23 mouse cellular contexts compared by ENCODE assay signal in the genomic region with DNA sequence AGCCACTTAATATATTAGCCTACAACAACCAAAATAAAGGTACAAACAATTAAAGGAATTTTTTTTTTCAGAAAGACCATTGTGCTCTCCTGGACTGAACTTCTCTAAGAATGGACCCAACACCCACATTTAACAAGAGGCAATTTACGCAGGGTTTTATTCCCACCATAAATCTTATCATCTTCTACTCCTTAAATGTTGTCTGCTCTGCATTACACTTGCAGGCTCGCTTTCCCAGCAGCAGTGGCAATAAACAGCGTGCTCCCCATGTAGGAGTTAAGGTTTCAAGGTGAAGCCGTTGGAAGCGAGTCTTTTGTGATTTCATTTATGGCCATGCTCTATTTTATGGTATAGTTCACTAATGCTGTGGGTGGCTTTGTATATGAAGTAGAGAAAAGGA.
DNase-seq lines count a peak whose midpoint lies in the region; ATAC-seq and TF ChIP-seq lines count a peak whose summit lies in the region.
"Had no signal": no experiment of that assay in that cellular context is flagged by ENCODE, and none has a peak within 500 bp of the region (broad histone marks: within the 10 kb centered on the region; RNA-seq: fewer than 3 reads in every experiment).

No protein-coding gene starts in this region.

- H3K36me3 ChIP-seq in intestine, embryonic 14.5 days (ENCODE audit: control insufficient read depth, insufficient read depth, low read length): no peaks in the 10 kb centered on the region
- H3K36me3 ChIP-seq in intestine, postnatal 0 days (ENCODE audit: control insufficient read depth, insufficient read depth): no peaks in the 10 kb centered on the region
- H3K36me3 ChIP-seq in intestine, embryonic 16.5 days (ENCODE audit: control insufficient read depth, insufficient read depth, low read length): no peaks in the 10 kb centered on the region
- H3K36me3 ChIP-seq: embryonic facial prominence, embryonic 13.5 days; embryonic facial prominence, embryonic 15.5 days; forebrain, embryonic 10.5 days; forebrain, embryonic 12.5 days had no signal

- WGBS in intestine, embryonic 14.5 days: 42% methylated on average over 5 of the region's 5 CpGs
- WGBS in intestine, postnatal 0 days: 43% methylated on average over 5 of the region's 5 CpGs
- 43% methylated on average over 5 of the region's 5 CpGs for WGBS in intestine, embryonic 16.5 days

- 0 out of 2 replicates have a peak, but pooled peaks cover 5% of the 10 kb centered on the region for H3K27me3 ChIP-seq in intestine, embryonic 14.5 days (replicated peaks; ENCODE audit: control insufficient read depth, insufficient read depth, low read length)
- H3K27me3 ChIP-seq in intestine, postnatal 0 days (replicated peaks; ENCODE audit: control insufficient read depth, insufficient read depth, low read length): no peaks in the 10 kb centered on the region; the same call in 1 of the 2 replicates
- 0 out of 2 replicates have a peak, but pooled peaks cover 5% of the 10 kb centered on the region for H3K27me3 ChIP-seq in intestine, embryonic 16.5 days (replicated peaks; ENCODE audit: control insufficient read depth, insufficient read depth, low read length)

- no peaks in the 10 kb centered on the region for H3K4me1 ChIP-seq in intestine, embryonic 14.5 days (replicated peaks; ENCODE audit: control insufficient read depth, insufficient read depth, low read length)
- no peaks in the 10 kb centered on the region for H3K4me1 ChIP-seq in intestine, postnatal 0 days (replicated peaks; ENCODE audit: control insufficient read depth, insufficient read depth, low read length)
- no peaks in the 10 kb centered on the region for H3K4me1 ChIP-seq in intestine, embryonic 16.5 days (ENCODE audit: control insufficient read depth, insufficient read depth, low read length)
- H3K4me1 ChIP-seq: embryonic facial prominence, embryonic 13.5 days; embryonic facial prominence, embryonic 15.5 days; forebrain, embryonic 10.5 days; forebrain, embryonic 12.5 days had no signal

- no peak overlapping the region for H3K4me3 ChIP-seq in intestine, embryonic 14.5 days (ENCODE audit: low read depth, low read length)
- H3K4me3 ChIP-seq in intestine, postnatal 0 days (ENCODE audit: low read depth, low read length): no peak overlapping the region
- no peak overlapping the region for H3K4me3 ChIP-seq in intestine, embryonic 16.5 days (ENCODE audit: low read length)
- H3K4me3 ChIP-seq: embryonic facial prominence, embryonic 13.5 days; embryonic facial prominence, embryonic 15.5 days; erythroblast, embryonic 14.5 days; forebrain, embryonic 10.5 days; forebrain, embryonic 12.5 days had no signal

- no peaks in the 10 kb centered on the region for H3K9me3 ChIP-seq in intestine, embryonic 14.5 days (ENCODE audit: control insufficient read depth, low read length)
- no peaks in the 10 kb centered on the region for H3K9me3 ChIP-seq in intestine, postnatal 0 days (ENCODE audit: control insufficient read depth)
- H3K9me3 ChIP-seq in intestine, embryonic 16.5 days (ENCODE audit: control insufficient read depth, low read length): no peaks in the 10 kb centered on the region
- H3K9me3 ChIP-seq: embryonic facial prominence, embryonic 13.5 days; embryonic facial prominence, embryonic 15.5 days; forebrain, embryonic 10.5 days; forebrain, embryonic 12.5 days had no signal

- H3K4me2 ChIP-seq in intestine, embryonic 14.5 days (ENCODE audit: low read length): no peak overlapping the region
- no peak overlapping the region for H3K4me2 ChIP-seq in intestine, postnatal 0 days (replicated peaks; ENCODE audit: low read depth)
- no peak overlapping the region for H3K4me2 ChIP-seq in intestine, embryonic 16.5 days (ENCODE audit: low read depth, low read length)
- H3K4me2 ChIP-seq: embryonic facial prominence, embryonic 13.5 days; embryonic facial prominence, embryonic 15.5 days; forebrain, embryonic 12.5 days had no signal

- no peak overlapping the region for H3K27ac ChIP-seq in intestine, embryonic 14.5 days (ENCODE audit: low read depth)
- no peak overlapping the region for H3K27ac ChIP-seq in intestine, postnatal 0 days (ENCODE audit: low read depth, low read length)
- no peak overlapping the region for H3K27ac ChIP-seq in intestine, embryonic 16.5 days (ENCODE audit: low read length)
- H3K27ac ChIP-seq: embryonic facial prominence, embryonic 13.5 days; embryonic facial prominence, embryonic 15.5 days; forebrain, embryonic 10.5 days; forebrain, embryonic 12.5 days had no signal

- TF ChIP-seq CTCF in intestine, postnatal 0 days (IDR thresholded peaks at IDR 0.05; ENCODE audit: low read depth): no peak

- no peak overlapping the region for H3K9ac ChIP-seq in intestine, embryonic 14.5 days (ENCODE audit: low read length)
- no peak overlapping the region for H3K9ac ChIP-seq in intestine, postnatal 0 days (ENCODE audit: low read depth, low read length)
- no peak overlapping the region for H3K9ac ChIP-seq in intestine, embryonic 16.5 days (ENCODE audit: low read depth, low read length)
- H3K9ac ChIP-seq: embryonic facial prominence, embryonic 13.5 days; embryonic facial prominence, embryonic 15.5 days; forebrain, embryonic 12.5 days had no signal

- DNase-seq in intestine, embryonic 14.5 days (ENCODE audit: low spot score): no peak
- DNase-seq in forelimb bud, embryonic 11.5 days (ENCODE audit: low read depth, low spot score): peak; percentile 4
- DNase-seq: adrenal gland, adult 2 months; adrenal gland, postnatal 10 days; adrenal gland, postnatal 25 days; B cell, adult 2 months; cerebellum, adult 11 months; cerebellum, adult 18-20 months; cerebellum, adult 8-10 months; cerebellum, adult 9-11 months; cerebellum, postnatal 14 days; cerebellum, postnatal 36 days; embryo, embryonic 11 days had no signal

- ATAC-seq in intestine, embryonic 14.5 days (replicated peaks; ENCODE audit: low FRiP score, low TSS enrichment, low read depth): 0 out of 2 replicates have a peak, but pooled peaks have one; percentile 60
- ATAC-seq in intestine, postnatal 0 days: no peak
- ATAC-seq in intestine, embryonic 16.5 days: peak; percentile 86
- no peak for ATAC-seq in CD4-positive, CD25-positive, alpha-beta regulatory T cell, adult 4 months
- ATAC-seq: forebrain, embryonic 14.5 days; forebrain, embryonic 16.5 days had no signal

Comparison
In these comparisons a context has a peak if more than half of its experiments do, and no peak if none do; other contexts are left out.
1. ATAC-seq: peak in intestine, embryonic 14.5 days (single experiment) and intestine, embryonic 16.5 days (single experiment); none in intestine, postnatal 0 days (single experiment) and CD4-positive, CD25-positive, alpha-beta regulatory T cell, adult 4 months (single experiment).